Mouse (Mus musculus): ENCODE results near the gene Gipr.

- TF ChIP-seq HCFC1 (IDR thresholded peaks at IDR 0.05; ENCODE audit: borderline replicate concordance, insufficient read depth, low read length) (no peak), ZNF384 (IDR thresholded peaks at IDR 0.05; ENCODE audit: low read depth, low read length) (no peak), ZC3H11A (IDR thresholded peaks at IDR 0.05; ENCODE audit: borderline replicate concordance, low read depth, low read length) (no peak)
These were observed 46.8 kb downstream of the Gipr start for GRCm38 (mm10) chr7:19119083-19119482.

Measured in ES-E14 (cell line).